Mouse (Mus musculus): ENCODE results near the gene Slc25a20. TPM values are rescaled to one million over a fixed set of nuclear protein-coding genes. Genes with fewer than 3 reads are reported as not detected.

Gene Slc25a20
- polyA plus RNA-seq, 1 experiment from 2014 or later, result 30.9 TPM

DNA sequence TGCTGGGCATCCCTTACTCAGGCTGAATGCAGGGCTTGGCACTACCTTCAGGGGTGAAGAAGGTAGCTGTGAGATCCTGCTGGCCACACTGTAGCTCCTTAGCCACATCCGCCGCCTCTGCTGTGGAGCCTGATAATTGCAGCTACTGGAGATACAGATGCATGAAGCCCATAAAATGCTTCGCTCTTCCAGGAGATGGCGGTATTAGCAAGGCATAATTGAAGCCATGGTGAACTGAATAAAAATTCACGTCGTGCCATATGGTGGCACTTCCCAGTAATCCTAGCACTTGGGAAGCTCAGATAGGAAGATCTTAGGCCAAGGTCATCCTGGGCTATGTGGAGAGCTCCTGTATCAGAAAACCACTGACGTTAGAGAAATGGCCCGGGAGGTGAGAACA, 8.0 kb downstream of the Slc25a20 start:
- no peaks in the 10 kb centered on the region for H3K4me1 ChIP-seq (ENCODE audit: control insufficient read depth, low read depth, low read length)
- no peaks in the 10 kb centered on the region for H3K27me3 ChIP-seq (ENCODE audit: control insufficient read depth, insufficient read depth, low read depth, low read length)
- no peak overlapping the region for H3K4me2 ChIP-seq (ENCODE audit: low read depth, low read length)
- no peak overlapping the region for H3K4me3 ChIP-seq (ENCODE audit: low read depth, low read length)
- H3K36me3 ChIP-seq (ENCODE audit: control insufficient read depth, insufficient read depth), result no peaks in the 10 kb centered on the region; the same call in 1 of the 2 replicates
- H3K27ac ChIP-seq (ENCODE audit: low read length), result no peak overlapping the region
- H3K9ac ChIP-seq (ENCODE audit: low read depth, low read length), result no peak overlapping the region
- 71% methylated on average over 8 of the region's 8 CpGs for WGBS (ENCODE audit: insufficient replicate concordance)
- no peaks in the 10 kb centered on the region for H3K9me3 ChIP-seq (replicated peaks; ENCODE audit: control insufficient read depth, low read length)
- no peak for ATAC-seq (ENCODE audit: low read depth)

DNA sequence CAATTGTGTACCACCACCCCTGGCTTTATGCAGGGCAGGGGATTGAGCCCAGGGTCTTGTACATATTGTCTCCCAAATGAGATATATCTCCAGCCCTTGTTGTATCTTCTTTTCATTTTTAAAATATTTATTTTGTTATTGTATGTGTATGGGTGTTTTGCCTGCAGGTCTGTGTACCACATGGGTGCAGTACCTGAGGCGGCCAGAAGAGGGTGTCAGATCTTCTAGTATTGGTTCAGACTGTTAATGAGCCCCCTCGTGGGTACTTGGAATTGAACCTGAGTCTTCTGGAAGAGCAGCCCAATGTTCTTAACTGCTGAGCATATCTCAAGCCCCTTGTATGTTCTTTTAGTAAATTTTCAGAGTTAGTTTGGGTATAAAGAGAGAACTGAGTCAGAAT, 11.3 kb downstream of the Slc25a20 start:
- Histone ChIP-seq H3K4me2 (ENCODE audit: low read depth, low read length) (no peak overlapping the region), H3K9me3 (replicated peaks; ENCODE audit: control insufficient read depth, low read length) (no peaks in the 10 kb centered on the region), H3K36me3 (ENCODE audit: control insufficient read depth, insufficient read depth) (no peaks in the 10 kb centered on the region; the same call in 1 of the 2 replicates), H3K27me3 (ENCODE audit: control insufficient read depth, insufficient read depth, low read depth, low read length) (no peaks in the 10 kb centered on the region), H3K27ac (ENCODE audit: low read length) (no peak overlapping the region), H3K9ac (ENCODE audit: low read depth, low read length) (no peak overlapping the region), H3K4me1 (ENCODE audit: control insufficient read depth, low read depth, low read length) (no peaks in the 10 kb centered on the region), H3K4me3 (ENCODE audit: low read depth, low read length) (no peak overlapping the region)
- no peak for ATAC-seq (ENCODE audit: low read depth)
- WGBS (ENCODE audit: insufficient replicate concordance), result 48% methylated on average over 2 of the region's 2 CpGs

DNA sequence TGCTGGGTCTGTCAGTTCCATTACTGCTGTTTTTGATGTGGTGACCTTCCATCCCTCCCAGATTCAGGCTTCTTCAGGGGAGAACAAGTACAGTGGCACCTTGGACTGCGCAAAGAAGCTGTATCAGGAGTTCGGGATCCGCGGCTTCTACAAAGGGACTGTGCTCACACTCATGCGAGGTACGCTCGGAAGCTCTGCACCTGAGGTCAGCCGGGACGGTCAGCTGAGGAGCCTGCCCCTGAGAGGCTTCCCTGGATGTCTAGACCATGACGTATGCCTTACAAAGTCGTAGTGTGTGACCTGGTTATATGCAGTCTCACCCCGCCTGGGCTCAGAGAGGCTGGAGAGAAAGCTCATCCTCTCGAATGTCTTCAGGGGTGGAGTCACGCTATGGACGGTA, 18.1 kb downstream of the Slc25a20 start:
- 89% methylated on average over 15 of the region's 15 CpGs for WGBS (ENCODE audit: insufficient replicate concordance)
- no peaks in the 10 kb centered on the region for H3K36me3 ChIP-seq (ENCODE audit: control insufficient read depth, insufficient read depth)
- no peak for ATAC-seq (ENCODE audit: low read depth)

DNA sequence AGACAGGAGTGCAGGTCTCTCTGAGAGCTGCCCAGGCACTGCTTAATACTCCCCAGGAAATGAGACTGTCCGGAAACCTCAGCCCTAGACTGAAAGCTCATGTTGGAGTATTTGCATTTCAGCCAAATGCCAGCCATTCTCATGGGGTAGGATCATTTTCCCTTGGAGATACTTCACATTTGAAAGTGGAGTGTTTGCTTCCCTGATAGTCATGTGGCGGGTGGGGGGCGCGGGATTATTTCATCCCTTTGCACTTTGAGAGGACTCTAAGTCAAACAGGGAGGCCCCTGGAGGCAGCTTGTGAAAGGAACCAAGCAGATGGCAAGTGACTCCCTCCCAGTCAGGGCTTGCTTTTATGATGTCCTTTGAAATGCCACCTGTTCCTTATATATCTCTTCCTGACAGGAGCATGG, 24.6 kb downstream of the Slc25a20 start:
- Histone ChIP-seq H3K36me3 (ENCODE audit: control insufficient read depth, insufficient read depth) (no peaks in the 10 kb centered on the region), H3K9ac (ENCODE audit: low read depth, low read length) (no peak overlapping the region), H3K4me2 (ENCODE audit: low read depth, low read length) (no peak overlapping the region), H3K4me3 (ENCODE audit: low read depth, low read length) (no peak overlapping the region), H3K27me3 (ENCODE audit: control insufficient read depth, insufficient read depth, low read depth, low read length) (peaks cover 5% of the 10 kb centered on the region), H3K4me1 (ENCODE audit: control insufficient read depth, low read depth, low read length) (peaks cover 3% of the 10 kb centered on the region), H3K9me3 (replicated peaks; ENCODE audit: control insufficient read depth, low read length) (no peaks in the 10 kb centered on the region), H3K27ac (ENCODE audit: low read length) (no peak overlapping the region)
- no peak for ATAC-seq (ENCODE audit: low read depth)
- WGBS (ENCODE audit: insufficient replicate concordance), result 71% methylated on average over 4 of the region's 4 CpGs

More for the DNA sequence above, 18.1 kb downstream of the Slc25a20 start:
- H3K27me3 ChIP-seq (ENCODE audit: control insufficient read depth, insufficient read depth, low read depth, low read length), result no peaks in the 10 kb centered on the region
- H3K4me1 ChIP-seq (ENCODE audit: control insufficient read depth, low read depth, low read length), result no peaks in the 10 kb centered on the region
- no peaks in the 10 kb centered on the region for H3K9me3 ChIP-seq (replicated peaks; ENCODE audit: control insufficient read depth, low read length)
- H3K9ac ChIP-seq (ENCODE audit: low read depth, low read length), result no peak overlapping the region
- H3K4me3 ChIP-seq (ENCODE audit: low read depth, low read length), result no peak overlapping the region
- no peak overlapping the region for H3K4me2 ChIP-seq (ENCODE audit: low read depth, low read length)
- no peak overlapping the region for H3K27ac ChIP-seq (ENCODE audit: low read length)

DNA sequence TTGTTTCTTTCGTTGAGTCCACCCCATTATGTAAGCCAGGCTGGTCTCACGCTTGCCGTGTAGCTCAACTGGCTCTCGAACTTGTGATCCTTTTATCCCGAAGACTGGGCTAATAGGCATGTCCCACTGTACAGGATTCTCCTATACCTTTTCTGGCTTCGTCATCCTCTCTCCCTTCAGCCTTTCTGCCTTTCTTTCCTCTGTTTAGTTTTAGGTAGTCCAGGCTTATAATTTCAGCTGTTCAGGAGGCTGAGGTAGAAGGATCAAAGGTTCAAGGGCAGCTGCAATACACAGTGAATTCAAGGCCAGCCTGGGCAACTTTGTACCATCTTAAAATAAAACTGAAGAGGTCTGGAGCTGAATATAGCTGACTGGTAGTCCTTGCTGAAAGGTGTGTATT, 25.3 kb downstream of the Slc25a20 start:
- 68% methylated on average over 6 of the region's 6 CpGs for WGBS (ENCODE audit: insufficient replicate concordance)
- Histone ChIP-seq H3K36me3 (ENCODE audit: control insufficient read depth, insufficient read depth) (no peaks in the 10 kb centered on the region), H3K9ac (ENCODE audit: low read depth, low read length) (no peak overlapping the region), H3K4me3 (ENCODE audit: low read depth, low read length) (no peak overlapping the region), H3K9me3 (replicated peaks; ENCODE audit: control insufficient read depth, low read length) (no peaks in the 10 kb centered on the region), H3K27me3 (ENCODE audit: control insufficient read depth, insufficient read depth, low read depth, low read length) (peaks cover 12% of the 10 kb centered on the region), H3K4me1 (ENCODE audit: control insufficient read depth, low read depth, low read length) (peaks cover 9% of the 10 kb centered on the region), H3K4me2 (ENCODE audit: low read depth, low read length) (no peak overlapping the region), H3K27ac (ENCODE audit: low read length) (no peak overlapping the region)
- ATAC-seq (ENCODE audit: low read depth), result no peak

DNA sequence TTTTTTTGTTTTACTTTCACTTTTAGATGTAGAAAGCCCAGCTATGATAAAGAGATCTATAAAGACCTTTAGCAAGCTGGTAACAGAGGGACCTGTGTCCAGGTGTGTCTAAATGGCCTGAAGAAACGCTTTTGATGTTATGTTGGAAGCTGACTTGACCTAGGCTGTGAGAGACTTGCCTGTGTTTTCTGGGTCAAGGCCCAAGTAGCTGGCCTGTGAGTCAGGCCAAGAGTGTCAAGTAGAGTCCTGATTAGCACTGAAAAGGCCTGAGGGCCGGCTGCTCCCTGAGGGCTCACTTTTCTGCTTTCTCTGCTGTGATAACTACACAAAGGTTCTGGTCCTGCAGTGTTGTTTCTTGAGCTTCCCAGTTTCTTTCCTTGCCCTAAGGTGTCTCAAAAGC, 25.8 kb downstream of the Slc25a20 start:
- Histone ChIP-seq H3K27me3 (ENCODE audit: control insufficient read depth, insufficient read depth, low read depth, low read length) (peaks cover 17% of the 10 kb centered on the region), H3K9me3 (replicated peaks; ENCODE audit: control insufficient read depth, low read length) (no peaks in the 10 kb centered on the region), H3K36me3 (ENCODE audit: control insufficient read depth, insufficient read depth) (no peaks in the 10 kb centered on the region), H3K9ac (ENCODE audit: low read depth, low read length) (no peak overlapping the region), H3K27ac (ENCODE audit: low read length) (no peak overlapping the region), H3K4me2 (ENCODE audit: low read depth, low read length) (no peak overlapping the region), H3K4me1 (ENCODE audit: control insufficient read depth, low read depth, low read length) (peaks cover 12% of the 10 kb centered on the region), H3K4me3 (ENCODE audit: low read depth, low read length) (no peak overlapping the region)
- 58% methylated on average over 2 of the region's 2 CpGs for WGBS (ENCODE audit: insufficient replicate concordance)
- ATAC-seq (ENCODE audit: low read depth), result no peak

DNA sequence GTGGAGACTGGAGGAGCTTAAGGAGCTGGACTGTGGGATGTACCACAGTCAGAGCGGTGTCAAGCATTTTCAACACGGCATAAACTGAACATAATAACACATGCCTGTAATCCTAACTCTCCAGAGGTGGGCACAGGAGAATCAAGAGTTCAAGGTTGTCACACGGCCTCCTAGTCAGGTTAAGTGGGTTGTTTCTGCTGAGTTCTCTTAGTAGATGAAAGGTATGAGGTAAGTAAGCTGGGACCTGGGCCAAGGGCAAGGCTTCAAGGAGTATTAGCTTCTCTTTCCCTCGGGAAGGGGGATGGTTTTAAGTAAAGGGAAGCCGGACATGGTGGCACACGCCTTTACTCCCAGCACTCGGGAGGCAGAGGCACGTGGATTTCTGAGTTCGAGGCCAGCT, 26.6 kb downstream of the Slc25a20 start:
- H3K4me2 ChIP-seq (ENCODE audit: low read depth, low read length), result no peak overlapping the region
- H3K9ac ChIP-seq (ENCODE audit: low read depth, low read length), result no peak overlapping the region
- H3K27me3 ChIP-seq (ENCODE audit: control insufficient read depth, insufficient read depth, low read depth, low read length), result peaks cover 20% of the 10 kb centered on the region
- no peak overlapping the region for H3K27ac ChIP-seq (ENCODE audit: low read length)
- peaks cover 13% of the 10 kb centered on the region for H3K4me1 ChIP-seq (ENCODE audit: control insufficient read depth, low read depth, low read length)
- 70% methylated on average over 9 of the region's 9 CpGs for WGBS (ENCODE audit: insufficient replicate concordance)
- H3K36me3 ChIP-seq (ENCODE audit: control insufficient read depth, insufficient read depth), result no peaks in the 10 kb centered on the region
- H3K9me3 ChIP-seq (replicated peaks; ENCODE audit: control insufficient read depth, low read length), result no peaks in the 10 kb centered on the region
- no peak for ATAC-seq (ENCODE audit: low read depth)
- no peak overlapping the region for H3K4me3 ChIP-seq (ENCODE audit: low read depth, low read length)

DNA sequence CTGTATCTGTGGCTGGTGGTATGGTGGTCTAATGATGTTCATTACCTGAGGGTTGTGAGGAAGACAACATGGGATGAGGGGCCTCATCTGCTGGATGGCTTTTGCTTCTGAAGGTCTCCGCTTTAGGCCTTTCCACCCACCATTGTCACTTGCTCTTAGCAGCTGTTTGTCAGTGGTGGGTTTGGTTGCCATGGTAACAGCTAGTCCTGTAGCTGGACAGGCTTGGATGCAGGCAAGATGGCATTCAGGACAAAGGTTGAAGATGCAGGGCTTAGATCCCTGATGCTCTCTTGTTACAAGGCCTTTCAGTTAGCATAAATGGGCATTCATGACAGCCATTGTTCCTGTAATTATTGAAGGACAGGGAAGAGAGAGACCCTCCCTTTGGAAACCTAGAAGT, 27.2 kb downstream of the Slc25a20 start, which contains the start of gene Prkar2a:
TSS of gene Prkar2a (plus strand) at position 209 of the 400 bp plus-strand sequence.
- H3K9ac ChIP-seq (ENCODE audit: low read depth, low read length), result no peak within 1 kb of the TSS
- 77% methylated on average over 1 of the region's 1 CpGs for WGBS (ENCODE audit: insufficient replicate concordance)
- H3K9me3 ChIP-seq (replicated peaks; ENCODE audit: control insufficient read depth, low read length), result no peaks in the 10 kb centered on the region
- H3K4me1 ChIP-seq (ENCODE audit: control insufficient read depth, low read depth, low read length), result peaks cover 16% of the 10 kb centered on the region
- H3K27me3 ChIP-seq (ENCODE audit: control insufficient read depth, insufficient read depth, low read depth, low read length), result peaks cover 24% of the 10 kb centered on the region
- peak within 1 kb of the TSS; percentile 59 for H3K27ac ChIP-seq (ENCODE audit: low read length)
- no peak for ATAC-seq (ENCODE audit: low read depth)
- H3K4me3 ChIP-seq (ENCODE audit: low read depth, low read length), result no peak within 1 kb of the TSS
- H3K36me3 ChIP-seq (ENCODE audit: control insufficient read depth, insufficient read depth), result no peaks in the 10 kb centered on the region
- no peak within 1 kb of the TSS for H3K4me2 ChIP-seq (ENCODE audit: low read depth, low read length)

DNA sequence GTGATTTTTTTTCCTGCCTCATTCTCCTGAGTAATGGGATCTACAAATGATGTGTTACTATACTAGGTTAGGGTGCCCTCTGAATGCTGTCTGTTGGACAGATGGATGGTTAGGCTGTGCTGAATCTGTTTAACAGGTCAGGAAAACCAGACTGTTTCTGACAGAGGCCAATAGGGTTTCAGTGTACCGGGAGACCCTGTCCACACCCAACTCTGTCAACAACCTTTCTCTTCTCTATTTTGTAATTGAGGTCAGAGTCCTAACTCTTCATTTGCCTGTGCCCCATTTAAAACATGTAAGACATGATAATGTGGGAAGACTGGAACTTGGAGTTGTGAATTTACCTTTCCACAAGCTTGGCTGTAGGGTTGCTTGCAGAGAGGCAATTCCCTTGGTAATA, 28.1 kb downstream of the Slc25a20 start:
- H3K27ac ChIP-seq (ENCODE audit: low read length), result peak overlapping the region; percentile 59
- H3K4me1 ChIP-seq (ENCODE audit: control insufficient read depth, low read depth, low read length), result peaks cover 16% of the 10 kb centered on the region
- ATAC-seq (ENCODE audit: low read depth), result peak; percentile 72
- peaks cover 24% of the 10 kb centered on the region for H3K27me3 ChIP-seq (ENCODE audit: control insufficient read depth, insufficient read depth, low read depth, low read length)
- H3K36me3 ChIP-seq (ENCODE audit: control insufficient read depth, insufficient read depth), result no peaks in the 10 kb centered on the region
- no peaks in the 10 kb centered on the region for H3K9me3 ChIP-seq (replicated peaks; ENCODE audit: control insufficient read depth, low read length)
- no peak overlapping the region for H3K4me3 ChIP-seq (ENCODE audit: low read depth, low read length)
- no peak overlapping the region for H3K4me2 ChIP-seq (ENCODE audit: low read depth, low read length)
- no peak overlapping the region for H3K9ac ChIP-seq (ENCODE audit: low read depth, low read length)
- WGBS (ENCODE audit: insufficient replicate concordance), result 45% methylated on average over 1 of the region's 1 CpGs
